Mouse (Mus musculus): Measurements from ENCODE around the gene Catsper4.

- TF ChIP-seq GATA1 (IDR thresholded peaks at IDR 0.05; ENCODE audit: borderline replicate concordance, low read length) (no peak), FLI1 (IDR thresholded peaks at IDR 0.05; ENCODE audit: low read length) (no peak)
Observed at GRCm38 (mm10) chr4:134237582-134238278, 10.5 kb upstream of the Catsper4 start.

All from megakaryocyte, embryonic 14.5 days (primary cell).